Mouse (Mus musculus) gastrocnemius, postnatal 14 days (tissue): ENCODE measurements around the gene Mcrip2. TPM values are rescaled to one million over a fixed set of nuclear protein-coding genes. Genes with fewer than 3 reads are reported as not detected.

ENCODE experiments used
- DNase-seq: peaks from one replicate; pipeline ENCODE4 v3.0.0; 2021; ENCODE audit warnings: mixed read lengths
- intact Hi-C: fragments of 180-260 bp; cut with DNase I; formaldehyde crosslinking; loops from one replicate; pipeline ENCODE4 v1.15.1; 2025; ENCODE audit warnings: low total_unique reads
- total RNA-seq, 2 experiments: library from RNA; stranded (reverse); gene quantifications; 2 replicates each; pipeline ENCODE4 v1.2.3; 2021

Mcrip2 gene
- total RNA-seq, 2 experiments from 2014 or later, result 52.3 to 73.3 TPM

- intact Hi-C loops, result no loop called here
- DNase-seq, result no peak
Observed at GRCm38 (mm10) chr17:25838904-25839303, 29.7 kb downstream of the Mcrip2 start.

GRCm38 (mm10) chr17:25837533-25837932, 31.0 kb downstream of the Mcrip2 start:
- intact Hi-C loops, result no loop called here
- DNase-seq, result no peak

- intact Hi-C loops, result no loop called here
Observed at GRCm38 (mm10) chr17:25837076-25837410, 31.5 kb downstream of the Mcrip2 start, which contains the start of gene Rhbdl1. Gene Rhbdl1, minus strand, starts transcription at chr17:25837295.

DNA sequence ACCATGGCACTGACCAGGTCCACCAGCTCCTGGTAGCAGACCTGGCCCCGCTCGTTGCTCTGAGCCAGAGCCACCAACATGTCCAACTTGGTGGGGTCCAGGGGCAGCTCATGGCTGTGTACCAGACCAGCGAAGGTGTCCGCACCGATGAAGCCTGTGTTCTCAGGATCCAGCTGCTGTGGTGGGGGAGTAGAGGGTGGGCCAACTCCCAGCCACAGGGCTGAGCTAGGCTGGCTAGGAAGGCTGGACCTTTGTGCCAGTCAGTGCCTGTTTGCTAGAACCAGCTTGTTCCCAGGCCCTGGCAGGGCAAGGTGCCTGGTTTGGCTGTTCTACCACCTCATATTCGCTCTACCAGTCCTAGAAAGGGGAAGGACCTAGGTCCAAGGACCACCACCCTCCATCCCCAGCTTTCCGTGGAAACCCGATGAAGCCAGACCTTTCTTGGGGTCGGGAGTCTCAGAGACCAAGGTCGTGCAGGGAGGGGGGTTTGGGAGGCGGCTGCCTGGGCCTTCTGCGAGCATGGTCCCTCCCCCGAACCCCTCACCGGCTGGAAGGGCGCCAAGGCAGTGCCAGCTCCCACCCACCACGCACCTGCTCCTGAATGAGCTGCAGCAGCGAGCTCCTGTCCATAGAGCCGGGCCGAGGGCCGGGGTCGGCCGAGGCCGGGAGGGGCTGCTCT, 32.0 kb downstream of the Mcrip2 start:
- intact Hi-C loops, result no loop called here
- no peak for DNase-seq

More at GRCm38 (mm10) chr17:25837076-25837410, 31.5 kb downstream of the Mcrip2 start, which contains the start of gene Rhbdl1:
- DNase-seq, result peak; percentile 78

- DNase-seq, result no peak
- intact Hi-C loops, result no loop called here
Observed at GRCm38 (mm10) chr17:25835816-25836215, 32.7 kb downstream of the Mcrip2 start.

DNA sequence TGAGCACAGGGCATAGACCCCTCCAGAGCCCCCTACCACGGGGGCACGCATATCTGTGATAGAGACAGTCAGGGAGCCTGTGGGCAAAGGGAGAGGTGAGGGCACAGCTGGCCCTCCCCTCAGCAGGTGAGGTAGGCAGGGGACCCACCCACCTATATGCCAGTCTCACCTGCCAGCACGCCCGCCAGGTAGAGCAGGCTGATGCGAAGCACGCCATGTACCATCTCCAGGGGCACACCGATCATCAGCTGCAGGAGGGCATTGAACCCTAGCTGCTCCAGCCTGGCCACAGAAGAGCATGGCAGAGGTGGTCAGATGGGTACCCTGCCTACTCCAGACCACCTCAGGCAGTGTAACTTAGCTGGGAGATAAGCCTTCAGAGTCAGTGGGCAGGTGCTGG, 33.3 kb downstream of the Mcrip2 start:
- DNase-seq, result no peak
- intact Hi-C loops, result no loop called here

- intact Hi-C loops, result no loop called here
- DNase-seq, result no peak
Observed at GRCm38 (mm10) chr17:25834595-25835222, 33.9 kb downstream of the Mcrip2 start.

GRCm38 (mm10) chr17:25833961-25834594, 34.5 kb downstream of the Mcrip2 start:
- DNase-seq, result no peak
- intact Hi-C loops, result no loop called here

DNA sequence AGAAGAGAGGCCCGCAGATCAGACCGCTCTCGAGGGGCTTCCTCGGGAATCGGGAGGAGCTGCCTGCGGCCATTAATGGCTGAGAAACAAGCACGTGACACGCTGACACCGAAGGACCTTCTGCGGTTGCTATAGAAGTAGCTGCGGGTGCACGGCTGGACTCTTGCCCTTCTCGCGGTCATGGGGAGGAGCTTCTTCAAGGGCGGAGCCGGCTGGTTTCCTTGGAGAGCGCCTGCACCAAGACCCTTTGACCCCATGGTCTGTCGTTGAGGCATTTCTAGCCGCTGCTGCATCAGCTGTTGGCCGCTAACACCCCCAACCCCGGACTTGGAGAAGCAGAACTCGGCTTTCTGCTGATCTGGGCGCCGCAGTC, 35.3 kb downstream of the Mcrip2 start, which contains the start of gene Stub1:
Gene Stub1 (minus strand): TSS at position 114 of the 373 bp plus-strand sequence.
- peak; percentile 95 for DNase-seq
- intact Hi-C loops, result no loop called here

GRCm38 (mm10) chr17:25832436-25833290, 35.9 kb downstream of the Mcrip2 start:
- intact Hi-C loops, result no loop called here
- DNase-seq, result peak; percentile 100

DNA sequence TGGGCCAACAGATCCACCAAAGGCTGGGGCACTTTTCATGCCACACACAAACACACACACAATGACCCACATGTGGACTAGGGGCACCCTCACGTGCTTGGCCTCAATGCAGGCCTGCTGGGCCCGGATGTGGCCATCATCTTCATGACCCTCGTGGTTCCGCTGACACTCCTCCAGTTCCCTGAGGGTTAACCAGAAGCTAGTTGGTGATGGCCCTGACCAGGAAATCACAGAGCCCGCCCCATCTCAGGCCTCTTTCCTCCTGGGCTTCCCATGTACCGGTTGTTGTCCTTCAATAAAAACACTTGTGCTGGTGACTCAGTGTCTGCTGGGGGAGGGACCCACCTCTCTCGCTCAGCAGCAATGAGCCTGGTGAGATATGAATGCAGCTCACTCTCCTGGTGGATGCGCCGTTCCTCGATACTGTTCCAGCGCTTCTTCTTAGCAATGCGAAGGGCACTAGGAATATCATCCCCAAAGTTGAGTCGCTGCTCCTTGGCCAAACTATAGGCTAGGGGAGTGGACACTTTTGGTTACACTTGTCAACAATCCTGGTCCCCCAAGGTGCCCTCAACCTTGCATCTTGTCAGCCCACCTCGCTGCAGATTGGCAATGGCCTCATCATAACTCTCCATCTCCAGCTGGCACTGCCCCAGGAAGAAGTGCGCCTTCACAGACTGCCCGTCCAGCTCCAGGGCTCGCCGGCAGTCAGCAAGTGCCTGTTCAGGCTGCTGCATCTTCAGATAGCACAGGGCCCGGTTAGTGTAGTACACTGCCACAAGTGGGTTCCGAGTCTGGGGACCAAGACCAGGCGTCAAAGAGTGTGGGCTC, 36.9 kb downstream of the Mcrip2 start:
- DNase-seq, result peak; percentile 55
- intact Hi-C loops, result no loop called here

DNA sequence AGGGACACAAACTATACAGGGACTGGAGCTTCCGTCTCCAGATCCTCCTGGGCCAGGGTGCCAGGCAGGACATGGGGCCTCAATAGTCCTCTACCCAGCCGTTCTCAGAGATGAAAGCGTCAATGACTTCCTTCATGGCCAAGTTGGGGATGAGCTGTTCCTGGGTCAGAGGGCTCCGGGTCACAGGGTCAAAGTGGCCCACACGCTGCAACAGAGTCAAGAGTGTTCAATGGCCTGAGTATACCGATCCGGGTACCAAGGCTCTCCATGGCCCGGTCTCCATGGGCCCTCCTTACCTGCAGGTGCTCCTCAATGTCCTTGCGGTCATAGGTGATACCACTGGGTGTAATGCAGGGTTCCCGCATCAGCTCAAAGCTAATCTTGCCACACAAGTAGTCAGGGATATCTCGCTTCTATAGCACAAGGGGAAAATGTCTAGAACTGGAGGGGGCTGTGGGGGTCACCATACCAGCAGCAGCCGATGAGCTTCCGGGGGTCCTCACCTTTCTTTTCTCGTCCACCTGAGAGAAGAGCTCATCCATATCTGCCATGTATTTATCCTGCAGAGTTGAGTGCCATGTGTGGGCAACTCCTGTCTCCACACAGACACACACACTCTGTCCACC, 37.6 kb downstream of the Mcrip2 start:
- no peak for DNase-seq
- intact Hi-C loops, result no loop called here

GRCm38 (mm10) chr17:25830200-25830753, 38.3 kb downstream of the Mcrip2 start:
- no peak for DNase-seq
- intact Hi-C loops, result no loop called here

DNA sequence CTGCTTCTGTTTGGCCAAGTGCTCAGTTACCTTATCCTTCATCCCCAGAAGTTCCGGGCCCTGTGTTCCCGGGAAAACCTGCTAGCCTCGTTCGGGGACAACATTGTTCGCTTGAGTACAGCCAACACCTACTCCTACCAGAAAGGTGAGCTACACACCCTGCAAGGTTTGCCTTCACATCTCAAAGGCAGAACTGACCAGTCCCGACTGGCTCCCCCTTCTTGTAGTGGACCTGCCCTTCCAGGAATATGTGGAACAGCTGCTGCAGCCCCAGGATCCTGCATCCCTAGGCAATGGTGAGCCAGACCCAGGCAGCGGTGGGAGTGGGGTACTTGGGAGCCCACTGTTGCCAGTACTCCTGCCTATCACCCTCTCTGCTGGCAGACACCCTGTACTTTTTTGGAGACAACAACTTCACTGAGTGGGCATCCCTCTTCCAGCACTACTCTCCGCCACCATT, 39.0 kb downstream of the Mcrip2 start:
- intact Hi-C loops, result no loop called here

DNA sequence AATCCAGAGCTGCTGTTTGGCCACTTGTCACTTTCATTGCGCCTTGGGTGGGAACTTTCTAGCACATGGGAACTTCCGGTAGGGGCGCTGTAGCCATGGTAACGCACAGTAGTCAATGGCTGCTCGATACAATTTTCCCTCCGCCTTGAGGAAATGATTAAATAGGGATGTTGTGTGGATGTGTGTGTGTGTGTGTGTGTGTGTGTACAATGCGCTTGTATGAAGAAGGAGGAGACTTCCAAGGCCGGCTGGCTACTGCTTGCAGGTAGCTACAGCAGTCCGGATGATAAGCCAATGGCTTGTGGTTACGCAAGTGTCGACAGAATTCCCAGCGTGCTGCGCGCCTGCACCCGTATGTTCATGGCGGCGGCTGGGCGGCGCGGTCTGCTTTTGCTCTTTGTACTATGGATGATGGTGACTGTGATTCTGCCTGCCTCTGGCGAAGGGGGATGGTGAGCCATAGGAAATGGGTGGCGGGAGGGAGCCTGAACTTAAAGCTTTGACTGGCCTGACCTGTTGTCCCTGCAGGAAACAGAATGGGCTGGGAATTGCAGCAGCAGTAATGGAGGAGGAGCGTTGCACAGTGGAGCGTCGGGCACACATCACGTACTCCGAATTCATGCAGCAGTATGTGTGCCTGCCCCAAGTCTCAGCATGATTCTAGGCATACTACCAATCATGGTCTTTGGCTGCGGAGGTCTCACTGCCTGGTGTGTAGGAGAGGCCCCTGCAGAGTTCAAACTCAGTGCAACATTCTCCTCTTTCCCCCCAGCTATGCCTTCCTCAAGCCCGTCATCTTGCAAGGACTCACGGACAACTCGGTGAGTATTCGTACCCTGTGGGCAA, 39.6 kb downstream of the Mcrip2 start, which contains the start of gene Jmjd8:
Gene Jmjd8 (plus strand): TSS at position 156 of the 846 bp plus-strand sequence.
- intact Hi-C loops, result no loop called here
- peak; percentile 69 for DNase-seq

More for the DNA sequence above, 39.0 kb downstream of the Mcrip2 start:
- no peak for DNase-seq

- no peak for DNase-seq
- intact Hi-C loops, result no loop called here
Observed at GRCm38 (mm10) chr17:25828223-25828594, 40.4 kb downstream of the Mcrip2 start.

- intact Hi-C loops, result no loop called here
- no peak for DNase-seq
Observed at GRCm38 (mm10) chr17:25827546-25828222, 40.9 kb downstream of the Mcrip2 start.
